Mouse (Mus musculus) forebrain, embryonic 10.5 days (tissue): ENCODE measurements around the gene Aco2. TPM values are rescaled to one million over a fixed set of nuclear protein-coding genes. Genes with fewer than 3 reads are reported as not detected.

Experiments
- DNase-seq: peaks from one replicate; pipeline ENCODE4 v3.0.0-alpha.2; 2017; ENCODE audit warnings: low spot score; ENCODE audit errors: extremely low spot score
- H3K27ac ChIP-seq: fragments of 300-500 bp; sonication (generic); 2 replicates; pipeline ENCODE4 v1.5.1; 2016; ENCODE audit warnings: mild to moderate bottlenecking
- H3K27me3 ChIP-seq: fragments of 300-500 bp; sonication (generic); 2 replicates; pipeline ENCODE4 v1.6.1; 2016; ENCODE audit warnings: mild to moderate bottlenecking; ENCODE audit not compliant: poor library complexity, severe bottlenecking
- H3K36me3 ChIP-seq: fragments of 300-500 bp; sonication (generic); replicated peaks from 2 replicates; pipeline ENCODE4 v1.6.1; 2016; ENCODE audit warnings: mild to moderate bottlenecking, moderate library complexity
- H3K4me1 ChIP-seq: fragments of 300-500 bp; sonication (generic); 2 replicates; pipeline ENCODE4 v1.6.1; 2016
- H3K4me3 ChIP-seq: fragments of 300-500 bp; sonication (generic); 2 replicates; pipeline ENCODE4 v1.5.1; 2016; ENCODE audit warnings: mild to moderate bottlenecking, moderate library complexity
- H3K9me3 ChIP-seq: fragments of 300-500 bp; sonication (generic); 2 replicates; pipeline ENCODE4 v1.6.1; 2016; ENCODE audit warnings: mild to moderate bottlenecking, moderate library complexity
- WGBS: fragments of 180-500 bp; shearing (Covaris S2); methylation state at CpG from one replicate; pipeline ENCODE4 v1.1.7; 2016; 5-methylcytosine and 5-hydroxymethylcytosine counted together
- polyA plus RNA-seq: library from polyadenylated mRNA; unstranded; fragments of >200 nt; fragmentation: Nextera tagmentation; extraction: Ambion mirVana; gene quantifications from 2 replicates; pipeline ENCODE4 v1.2.1, GENCODE M21; 2016

The Aco2 gene
- polyA plus RNA-seq, 1 experiment from 2014 or later = 147 TPM

DNA sequence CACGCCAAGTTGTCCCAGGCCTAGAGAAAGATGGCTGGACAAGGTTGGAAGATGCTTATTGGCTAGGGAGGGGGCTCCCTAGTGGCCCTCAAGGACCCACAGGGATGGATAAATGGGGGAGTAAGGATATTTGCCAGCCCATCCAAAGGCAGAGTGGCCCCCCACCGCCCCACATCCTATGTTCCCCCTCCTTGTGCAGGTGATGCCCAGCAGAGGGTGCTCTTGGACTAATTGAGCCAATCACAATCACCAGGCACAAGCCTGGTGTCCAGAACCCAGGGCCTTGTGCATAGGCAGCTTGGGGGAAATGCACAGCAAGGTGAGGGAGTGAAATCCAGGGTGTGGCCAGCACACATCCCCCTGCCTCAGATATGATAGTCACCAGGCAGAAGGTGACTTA lies 66.1 kb downstream of the Aco2 start:
- DNase-seq = peak; percentile 56
- Histone ChIP-seq H3K4me1 (peaks cover 45% of the 10 kb centered on the region), H3K36me3 (no peaks in the 10 kb centered on the region), H3K27me3 (peaks cover 24% of the 10 kb centered on the region), H3K27ac (peak overlapping the region; percentile 26), H3K4me3 (peak overlapping the region; percentile 57; the same call in 1 of the 2 replicates), H3K9me3 (no peaks in the 10 kb centered on the region)
- 22% methylated on average over 2 of the region's 2 CpGs for WGBS

DNA sequence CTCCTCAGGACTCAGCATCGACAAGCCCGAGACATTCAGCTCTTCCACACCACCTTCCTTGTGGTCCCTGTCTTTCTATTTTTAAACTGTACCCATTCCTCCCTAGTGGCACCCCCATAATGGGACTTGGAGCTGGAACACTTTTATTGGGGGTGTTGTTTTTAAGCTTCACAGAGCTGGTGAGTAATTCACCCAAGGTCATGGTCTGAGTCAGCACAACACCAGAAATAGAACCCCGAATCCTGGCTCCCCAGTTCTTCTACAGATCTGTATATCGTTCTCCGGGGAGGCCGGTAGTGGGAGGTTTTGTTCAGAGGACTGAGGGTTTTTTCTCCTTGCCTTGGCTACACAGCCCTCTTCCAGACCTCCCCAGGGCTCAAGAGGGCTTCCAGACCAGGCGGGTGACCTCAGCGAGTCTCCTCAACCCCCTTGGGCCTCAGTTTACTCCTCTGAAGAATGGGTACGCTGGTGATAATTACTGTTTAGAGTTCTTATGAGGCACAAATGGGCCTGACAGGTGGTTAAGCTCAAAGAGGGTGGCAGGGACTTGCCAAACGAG lies 67.1 kb downstream of the Aco2 start:
- no peak for DNase-seq
- no peak overlapping the region for H3K27ac ChIP-seq
- peaks cover 49% of the 10 kb centered on the region for H3K4me1 ChIP-seq
- no peaks in the 10 kb centered on the region for H3K9me3 ChIP-seq
- peaks cover 24% of the 10 kb centered on the region for H3K27me3 ChIP-seq
- no peak overlapping the region for H3K4me3 ChIP-seq
- H3K36me3 ChIP-seq = no peaks in the 10 kb centered on the region
- 89% methylated on average over 10 of the region's 10 CpGs for WGBS

DNA sequence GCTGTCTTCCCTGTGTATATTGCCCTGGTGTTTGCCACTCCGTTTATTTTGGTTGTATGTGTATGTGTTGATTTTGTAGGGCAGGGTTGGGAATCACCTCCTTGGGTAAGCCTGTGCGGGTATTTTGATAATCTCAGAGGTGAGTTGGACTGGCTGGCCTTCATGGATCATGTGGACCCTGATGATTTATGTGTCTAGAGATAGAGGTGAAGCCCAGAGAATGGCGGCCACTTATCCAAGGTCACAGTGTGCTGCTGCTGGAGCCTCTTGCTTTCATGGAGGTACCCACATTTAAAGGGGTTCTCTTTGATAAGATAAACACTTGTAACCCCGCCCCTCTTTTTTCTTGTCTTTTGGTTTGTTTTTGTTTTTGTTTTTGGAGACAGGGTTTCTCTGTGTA lies 67.7 kb downstream of the Aco2 start:
- no peak for DNase-seq
- Histone ChIP-seq H3K9me3 (no peaks in the 10 kb centered on the region), H3K4me3 (no peak overlapping the region), H3K27ac (no peak overlapping the region), H3K36me3 (no peaks in the 10 kb centered on the region), H3K27me3 (peaks cover 24% of the 10 kb centered on the region), H3K4me1 (peaks cover 49% of the 10 kb centered on the region)
- 94% methylated on average over 4 of the region's 4 CpGs for WGBS

GRCm38 (mm10) chr15:81940219-81940618 lies 68.1 kb downstream of the Aco2 start:
- WGBS = 91% methylated on average over 5 of the region's 5 CpGs
- Histone ChIP-seq H3K9me3 (no peaks in the 10 kb centered on the region), H3K27me3 (peaks cover 24% of the 10 kb centered on the region), H3K4me3 (no peak overlapping the region), H3K4me1 (peaks cover 49% of the 10 kb centered on the region), H3K27ac (no peak overlapping the region), H3K36me3 (no peaks in the 10 kb centered on the region)
- DNase-seq = no peak

- no peak overlapping the region for H3K27ac ChIP-seq
- WGBS = 94% methylated on average over 2 of the region's 2 CpGs
These were observed 68.9 kb downstream of the Aco2 start for GRCm38 (mm10) chr15:81941010-81941409.

GRCm38 (mm10) chr15:81943176-81943749 lies 71.2 kb downstream of the Aco2 start:
- 0 out of 2 replicates have a peak, but pooled peaks cover under 1% of the 10 kb centered on the region for H3K27me3 ChIP-seq
- 3% methylated on average over 9 of the region's 9 CpGs for WGBS
- DNase-seq = peak; percentile 78
- H3K27ac ChIP-seq = peak overlapping the region; percentile 83
- H3K4me3 ChIP-seq = peak overlapping the region; percentile 31
- peaks cover 25% of the 10 kb centered on the region for H3K4me1 ChIP-seq
- no peaks in the 10 kb centered on the region; the same call in 1 of the 2 replicates for H3K9me3 ChIP-seq
- H3K36me3 ChIP-seq = peaks cover 2% of the 10 kb centered on the region; the same call in 1 of the 2 replicates

More at GRCm38 (mm10) chr15:81941010-81941409, 68.9 kb downstream of the Aco2 start:
- H3K4me3 ChIP-seq = no peak overlapping the region
- no peaks in the 10 kb centered on the region for H3K36me3 ChIP-seq
- no peak for DNase-seq
- peaks cover 22% of the 10 kb centered on the region for H3K27me3 ChIP-seq
- H3K9me3 ChIP-seq = no peaks in the 10 kb centered on the region
- peaks cover 47% of the 10 kb centered on the region for H3K4me1 ChIP-seq

DNA sequence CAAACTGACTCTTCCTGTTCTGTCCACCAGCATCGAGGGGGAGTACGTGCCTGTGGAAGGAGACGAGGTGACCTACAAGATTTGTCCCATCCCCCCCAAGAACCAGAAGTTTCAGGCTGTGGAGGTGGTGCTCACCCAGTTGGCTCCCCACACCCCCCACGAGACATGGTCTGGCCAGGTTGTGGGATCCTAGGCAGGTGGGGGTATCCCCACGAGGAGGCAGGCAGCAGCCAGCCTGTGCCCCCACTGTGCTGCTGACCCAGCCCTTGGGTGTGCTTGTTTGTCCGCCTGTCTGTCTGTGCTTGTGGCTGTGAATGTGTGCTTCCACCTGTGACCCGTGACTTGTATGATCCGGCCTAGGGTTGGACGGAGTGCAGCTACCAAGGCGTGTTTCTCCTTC lies 77.0 kb downstream of the Aco2 start:
- H3K27me3 ChIP-seq = no peaks in the 10 kb centered on the region
- H3K9me3 ChIP-seq = no peaks in the 10 kb centered on the region; the same call in 1 of the 2 replicates
- 85% methylated on average over 10 of the region's 10 CpGs for WGBS
- no peak overlapping the region for H3K4me3 ChIP-seq
- H3K27ac ChIP-seq = no peak overlapping the region
- 0 out of 2 replicates have a peak, but pooled peaks cover 6% of the 10 kb centered on the region for H3K4me1 ChIP-seq
- DNase-seq = no peak
- peaks cover 22% of the 10 kb centered on the region for H3K36me3 ChIP-seq

DNA sequence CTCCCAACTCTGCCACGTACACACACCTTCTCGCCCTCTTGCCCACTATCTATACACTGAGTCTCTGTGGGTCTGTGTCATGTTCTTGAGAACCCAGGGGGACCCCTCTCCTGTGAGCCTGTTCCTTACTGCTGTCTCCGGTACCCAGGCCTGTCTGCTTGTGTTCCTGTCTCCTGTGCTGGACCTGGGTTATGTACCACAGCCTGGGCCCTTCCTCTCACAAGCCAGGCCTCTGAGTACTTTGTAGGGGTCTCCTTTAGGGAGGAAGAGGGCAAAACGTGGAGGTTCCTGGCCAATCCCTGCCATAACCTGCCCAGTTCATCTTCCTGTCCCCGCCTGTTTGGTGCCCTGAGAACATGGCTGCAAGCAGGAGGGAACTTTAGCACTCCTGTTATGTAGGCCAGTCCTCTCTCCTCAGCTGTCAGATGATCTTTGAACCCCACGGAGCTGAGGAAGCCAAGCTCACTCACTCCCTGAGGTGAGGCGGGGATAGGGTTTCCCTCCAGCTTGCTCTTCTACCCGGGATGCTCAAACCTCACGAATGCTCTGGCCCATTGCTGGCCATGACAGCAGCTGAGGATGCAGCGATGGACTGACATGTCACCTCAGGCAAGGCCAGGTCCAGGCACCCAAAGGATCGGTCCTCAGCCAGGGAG lies 77.5 kb downstream of the Aco2 start:
- no peak overlapping the region for H3K27ac ChIP-seq
- H3K4me3 ChIP-seq = no peak overlapping the region
- peaks cover 27% of the 10 kb centered on the region for H3K36me3 ChIP-seq
- DNase-seq = no peak
- H3K9me3 ChIP-seq = no peaks in the 10 kb centered on the region; the same call in 1 of the 2 replicates
- WGBS = 76% methylated on average over 11 of the region's 11 CpGs
- H3K27me3 ChIP-seq = no peaks in the 10 kb centered on the region
- 0 out of 2 replicates have a peak, but pooled peaks cover 6% of the 10 kb centered on the region for H3K4me1 ChIP-seq

GRCm38 (mm10) chr15:81950716-81951115 lies 78.6 kb downstream of the Aco2 start:
- H3K27me3 ChIP-seq = no peaks in the 10 kb centered on the region
- H3K4me1 ChIP-seq = 0 out of 2 replicates have a peak, but pooled peaks cover 6% of the 10 kb centered on the region
- WGBS = 89% methylated on average over 5 of the region's 5 CpGs
- H3K36me3 ChIP-seq = peaks cover 38% of the 10 kb centered on the region
- no peak for DNase-seq
- no peak overlapping the region for H3K27ac ChIP-seq
- no peaks in the 10 kb centered on the region; the same call in 1 of the 2 replicates for H3K9me3 ChIP-seq
- H3K4me3 ChIP-seq = no peak overlapping the region

- 93% methylated on average over 9 of the region's 9 CpGs for WGBS
- Histone ChIP-seq H3K4me3 (no peak overlapping the region), H3K27me3 (no peaks in the 10 kb centered on the region), H3K4me1 (0 out of 2 replicates have a peak, but pooled peaks cover 6% of the 10 kb centered on the region), H3K36me3 (peaks cover 42% of the 10 kb centered on the region), H3K27ac (no peak overlapping the region), H3K9me3 (no peaks in the 10 kb centered on the region; the same call in 1 of the 2 replicates)
- DNase-seq = no peak
These were observed 79.0 kb downstream of the Aco2 start for GRCm38 (mm10) chr15:81951159-81951558.

GRCm38 (mm10) chr15:81952310-81952709 lies 80.2 kb downstream of the Aco2 start:
- H3K36me3 ChIP-seq = peaks cover 48% of the 10 kb centered on the region
- DNase-seq = no peak
- no peaks in the 10 kb centered on the region for H3K9me3 ChIP-seq
- H3K4me1 ChIP-seq = 0 out of 2 replicates have a peak, but pooled peaks cover 6% of the 10 kb centered on the region
- no peak overlapping the region for H3K4me3 ChIP-seq
- 86% methylated on average over 4 of the region's 4 CpGs for WGBS
- no peaks in the 10 kb centered on the region for H3K27me3 ChIP-seq
- H3K27ac ChIP-seq = no peak overlapping the region

DNA sequence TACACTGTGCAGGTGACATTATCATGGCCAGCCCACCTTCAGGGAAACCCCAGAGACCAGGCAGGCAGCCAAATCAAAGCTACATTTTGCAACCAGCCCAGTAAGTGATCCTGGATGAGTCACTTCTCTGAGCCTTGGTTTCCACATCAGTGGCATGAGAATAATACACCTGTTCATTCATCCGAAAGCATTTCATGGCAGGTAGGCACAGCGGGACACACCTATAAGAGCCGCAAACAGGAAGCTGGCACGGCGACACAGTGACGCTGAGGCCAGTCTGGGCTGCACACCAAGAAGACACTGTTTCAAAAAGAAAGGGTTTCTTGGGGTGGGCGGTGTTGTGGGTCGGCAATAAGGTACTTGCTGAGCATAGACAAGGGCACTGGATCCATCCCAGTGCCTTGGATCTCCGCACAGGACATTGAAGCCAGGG lies 82.1 kb downstream of the Aco2 start:
- Histone ChIP-seq H3K36me3 (peaks cover 48% of the 10 kb centered on the region), H3K4me3 (no peak overlapping the region), H3K9me3 (no peaks in the 10 kb centered on the region), H3K4me1 (0 out of 2 replicates have a peak, but pooled peaks cover 3% of the 10 kb centered on the region), H3K27me3 (no peaks in the 10 kb centered on the region), H3K27ac (no peak overlapping the region)
- no peak for DNase-seq
- WGBS = 96% methylated on average over 9 of the region's 9 CpGs

GRCm38 (mm10) chr15:81954716-81955115 lies 82.6 kb downstream of the Aco2 start:
- Histone ChIP-seq H3K4me1 (peaks cover 7% of the 10 kb centered on the region), H3K4me3 (no peak overlapping the region), H3K36me3 (peaks cover 48% of the 10 kb centered on the region), H3K27ac (no peak overlapping the region), H3K27me3 (no peaks in the 10 kb centered on the region), H3K9me3 (no peaks in the 10 kb centered on the region)
- DNase-seq = no peak
- WGBS = 95% methylated on average over 6 of the region's 6 CpGs
